Mouse (Mus musculus) heart, embryonic 12.5 days (tissue): ENCODE measurements at regions not wholly inside any gene's neighbourhood (a gene's known extent, or its start where the extent isn't known, plus 50 kb on each side); places are given as distances from the start of the nearest gene placed in this dataset.
A peak's percentile ranks its signal among the peaks of the same experiment; 100 is the strongest.

Experiments used
- ATAC-seq: fragments of 200-750 bp; cut with Nextera tagmentation; 2 replicates; pipeline ENCODE4 v1.8.0; 2017; ENCODE audit warnings: moderate TSS enrichment, moderate library complexity; ENCODE audit not compliant: insufficient number of reproducible peaks, low FRiP score
- H3K27ac ChIP-seq: fragments of 300-500 bp; sonication (generic); 2 replicates; pipeline ENCODE4 v1.5.1; 2016; ENCODE audit warnings: mild to moderate bottlenecking, moderate library complexity; ENCODE audit not compliant: poor library complexity, severe bottlenecking
- H3K27me3 ChIP-seq: fragments of 300-500 bp; sonication (generic); replicated peaks from 2 replicates; pipeline ENCODE4 v1.6.1; 2016; ENCODE audit warnings: mild to moderate bottlenecking, moderate library complexity
- H3K36me3 ChIP-seq: fragments of 300-500 bp; sonication (generic); 2 replicates; pipeline ENCODE4 v1.6.1; 2016; ENCODE audit warnings: mild to moderate bottlenecking, moderate library complexity
- H3K4me1 ChIP-seq: fragments of 300-500 bp; sonication (generic); replicated peaks from 2 replicates; pipeline ENCODE4 v1.6.1; 2016; ENCODE audit warnings: mild to moderate bottlenecking
- H3K4me2 ChIP-seq: fragments of 300-500 bp; sonication (generic); 2 replicates; pipeline ENCODE4 v1.6.1; 2016; ENCODE audit warnings: mild to moderate bottlenecking, moderate library complexity
- H3K4me3 ChIP-seq: fragments of 300-500 bp; sonication (generic); 2 replicates; pipeline ENCODE4 v1.5.1; 2016; ENCODE audit warnings: mild to moderate bottlenecking
- H3K9ac ChIP-seq: fragments of 300-500 bp; sonication (generic); 2 replicates; pipeline ENCODE4 v1.6.1; 2016; ENCODE audit warnings: mild to moderate bottlenecking, moderate library complexity
- H3K9me3 ChIP-seq: fragments of 300-500 bp; sonication (generic); replicated peaks from 2 replicates; pipeline ENCODE4 v1.6.1; 2016; ENCODE audit warnings: mild to moderate bottlenecking, moderate library complexity
- WGBS: fragments of 180-500 bp; shearing (Covaris S2); methylation state at CpG from one replicate; pipeline ENCODE4 v1.1.7; 2016; 5-methylcytosine and 5-hydroxymethylcytosine counted together

DNA sequence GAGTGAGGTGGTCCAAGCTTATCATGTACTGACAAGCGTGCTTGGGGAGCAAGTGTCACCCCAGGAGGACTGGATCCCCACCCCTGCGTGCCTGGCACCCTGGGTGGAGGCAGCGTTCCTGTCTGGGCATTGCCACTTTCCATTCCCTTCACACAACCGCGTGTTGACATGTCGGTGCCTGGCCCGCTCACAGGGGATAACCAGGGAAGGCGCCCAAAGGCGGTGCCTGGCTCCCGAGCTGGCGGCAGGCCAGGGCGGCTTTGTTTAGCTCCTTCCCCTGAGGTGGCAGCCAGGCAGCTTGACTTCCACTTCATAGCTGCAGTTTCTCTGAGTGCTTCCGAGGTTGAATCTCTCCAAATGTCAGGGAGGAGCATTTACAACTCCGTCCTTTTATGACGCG, 318.7 kb upstream of the 4930535I16Rik start:
- no peak overlapping the region for H3K4me3 ChIP-seq
- WGBS: 39% methylated on average over 16 of the region's 16 CpGs
- no peak overlapping the region for H3K9ac ChIP-seq
- peak; percentile 66 for ATAC-seq
- peaks cover 17% of the 10 kb centered on the region for H3K27me3 ChIP-seq
- H3K4me1 ChIP-seq: peaks cover 19% of the 10 kb centered on the region
- no peaks in the 10 kb centered on the region for H3K9me3 ChIP-seq
- H3K27ac ChIP-seq: no peak overlapping the region
- peak overlapping the region; percentile 20; the same call in 1 of the 2 replicates for H3K4me2 ChIP-seq
- H3K36me3 ChIP-seq: no peaks in the 10 kb centered on the region

DNA sequence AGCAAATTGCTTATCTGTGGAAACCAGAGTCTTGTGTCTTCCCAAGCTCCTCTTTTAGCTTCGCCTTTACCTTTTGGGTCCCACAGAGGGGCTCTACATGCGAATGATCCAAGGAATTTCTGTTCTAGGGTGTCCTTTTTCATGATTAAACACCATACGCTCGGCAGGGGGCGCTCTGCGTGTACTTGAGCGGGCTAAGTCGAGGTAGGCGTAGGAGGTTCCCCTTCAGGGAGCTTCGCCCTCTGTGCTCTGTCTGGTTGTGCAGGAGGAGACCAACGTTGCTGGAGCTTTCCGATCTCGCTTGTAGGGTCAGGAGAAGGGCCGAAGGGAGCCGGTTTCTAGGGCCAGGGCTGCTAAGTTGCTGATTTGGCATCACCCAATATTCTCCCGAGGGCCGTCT, 310.7 kb upstream of the 4930535I16Rik start:
- no peak overlapping the region for H3K9ac ChIP-seq
- ATAC-seq: no peak
- peaks cover 9% of the 10 kb centered on the region; the same call in 1 of the 2 replicates for H3K27me3 ChIP-seq
- WGBS: 14% methylated on average over 17 of the region's 17 CpGs
- H3K4me2 ChIP-seq: peak overlapping the region; percentile 11; the same call in 1 of the 2 replicates
- H3K4me3 ChIP-seq: no peak overlapping the region
- H3K36me3 ChIP-seq: no peaks in the 10 kb centered on the region
- no peak overlapping the region for H3K27ac ChIP-seq
- H3K9me3 ChIP-seq: no peaks in the 10 kb centered on the region
- H3K4me1 ChIP-seq: no peaks in the 10 kb centered on the region

DNA sequence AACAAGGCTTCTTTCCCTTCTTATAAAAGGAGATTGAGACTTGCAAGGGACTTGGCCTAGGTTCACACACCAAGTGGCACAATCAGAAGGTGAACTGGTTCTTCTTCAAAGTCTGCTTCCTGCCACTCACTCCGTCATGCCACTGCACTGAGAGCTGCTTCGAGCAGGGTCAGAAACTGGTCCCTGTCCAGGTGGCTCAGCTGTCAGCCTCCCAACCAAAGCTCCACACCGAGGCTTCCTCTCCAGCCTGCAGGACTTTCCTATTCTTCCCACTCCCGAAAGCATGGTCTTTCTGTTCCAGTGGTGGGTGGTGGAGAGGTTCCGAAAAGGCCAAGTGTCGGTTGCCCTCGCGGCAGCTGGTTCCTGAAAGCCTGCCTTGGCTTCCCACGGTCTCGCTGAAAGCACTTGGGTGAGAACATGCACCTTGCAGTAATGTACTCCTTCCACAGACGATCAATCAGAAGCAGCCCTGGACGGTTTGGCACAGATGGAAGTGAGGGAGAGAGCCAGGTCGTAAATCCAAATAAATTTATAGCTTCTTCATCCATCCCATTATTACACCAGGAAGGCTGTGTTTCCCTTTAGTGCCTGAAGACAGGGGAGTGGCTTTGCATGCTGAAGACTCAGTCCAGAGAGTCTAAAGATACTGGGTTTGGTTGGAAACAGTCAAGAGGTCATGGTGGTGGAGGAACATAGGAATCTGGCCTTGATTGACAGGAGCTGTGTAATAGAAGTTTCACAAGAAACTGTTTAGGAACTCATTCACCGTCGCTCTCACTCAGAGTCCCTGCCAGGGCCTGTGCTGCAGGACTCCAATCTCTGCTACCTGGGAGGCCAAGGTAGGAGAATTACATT, 306.1 kb upstream of the 4930535I16Rik start:
- H3K9me3 ChIP-seq: no peaks in the 10 kb centered on the region
- no peaks in the 10 kb centered on the region for H3K36me3 ChIP-seq
- H3K4me2 ChIP-seq: no peak overlapping the region
- ATAC-seq: no peak
- no peak overlapping the region for H3K4me3 ChIP-seq
- no peaks in the 10 kb centered on the region for H3K4me1 ChIP-seq
- no peak overlapping the region for H3K27ac ChIP-seq
- peaks cover 13% of the 10 kb centered on the region for H3K27me3 ChIP-seq
- WGBS: 78% methylated on average over 15 of the region's 15 CpGs
- H3K9ac ChIP-seq: no peak overlapping the region

DNA sequence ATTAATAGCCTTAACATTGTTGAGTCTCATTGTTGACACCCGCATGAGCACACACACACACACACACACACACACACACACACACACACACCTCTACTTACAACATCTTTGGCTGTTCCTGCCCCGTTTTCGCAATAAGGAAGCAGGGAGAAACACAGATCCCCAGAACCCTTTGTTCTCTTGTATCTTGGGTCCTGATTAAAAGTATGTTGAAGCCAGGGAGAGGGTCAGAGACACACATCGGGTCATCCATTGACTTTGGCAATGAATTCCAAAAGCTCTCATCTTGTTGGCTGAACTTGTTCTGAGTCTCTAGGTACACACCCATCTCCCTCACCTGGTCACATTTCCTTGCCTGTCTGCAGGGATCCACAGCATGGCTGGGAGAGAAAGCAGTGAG, 303.9 kb upstream of the 4930535I16Rik start:
- no peak overlapping the region for H3K4me2 ChIP-seq
- 77% methylated on average over 4 of the region's 4 CpGs for WGBS
- no peak overlapping the region for H3K4me3 ChIP-seq

DNA sequence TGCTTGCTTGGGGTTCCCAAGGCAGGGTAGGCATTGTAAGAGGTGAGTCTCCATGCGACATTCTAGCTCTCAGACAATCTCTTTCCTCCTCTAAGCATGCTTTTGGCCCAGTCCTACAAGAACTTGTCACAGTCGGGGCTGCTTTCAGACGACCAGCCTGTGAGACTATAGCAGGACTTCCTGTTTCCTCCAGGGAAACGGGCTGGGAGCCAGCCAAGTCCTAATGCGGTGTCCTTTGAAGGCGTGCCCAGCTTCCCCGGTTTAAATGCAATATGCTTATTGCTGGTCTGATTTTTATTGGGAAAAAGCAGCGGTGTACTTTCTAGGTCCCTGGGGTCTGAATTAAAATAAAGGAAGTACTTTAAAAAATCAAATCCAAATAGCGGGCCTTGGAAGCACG, 299.4 kb upstream of the 4930535I16Rik start:
- Histone ChIP-seq H3K36me3 (no peaks in the 10 kb centered on the region), H3K4me3 (no peak overlapping the region), H3K9ac (no peak overlapping the region), H3K27ac (peak overlapping the region; percentile 44; the same call in 1 of the 2 replicates), H3K27me3 (no peaks in the 10 kb centered on the region; the same call in none of the 2 replicates), H3K9me3 (no peaks in the 10 kb centered on the region), H3K4me1 (peaks cover 7% of the 10 kb centered on the region; the same call in 1 of the 2 replicates), H3K4me2 (no peak overlapping the region)
- 43% methylated on average over 10 of the region's 10 CpGs for WGBS
- peak; percentile 47; the same call in 1 of the 2 replicates for ATAC-seq

More for the DNA sequence above, 303.9 kb upstream of the 4930535I16Rik start:
- Histone ChIP-seq H3K27me3 (peaks cover 9% of the 10 kb centered on the region), H3K9me3 (no peaks in the 10 kb centered on the region), H3K9ac (no peak overlapping the region), H3K4me1 (peaks cover 3% of the 10 kb centered on the region; the same call in 1 of the 2 replicates), H3K27ac (no peak overlapping the region), H3K36me3 (no peaks in the 10 kb centered on the region)
- ATAC-seq: no peak

DNA sequence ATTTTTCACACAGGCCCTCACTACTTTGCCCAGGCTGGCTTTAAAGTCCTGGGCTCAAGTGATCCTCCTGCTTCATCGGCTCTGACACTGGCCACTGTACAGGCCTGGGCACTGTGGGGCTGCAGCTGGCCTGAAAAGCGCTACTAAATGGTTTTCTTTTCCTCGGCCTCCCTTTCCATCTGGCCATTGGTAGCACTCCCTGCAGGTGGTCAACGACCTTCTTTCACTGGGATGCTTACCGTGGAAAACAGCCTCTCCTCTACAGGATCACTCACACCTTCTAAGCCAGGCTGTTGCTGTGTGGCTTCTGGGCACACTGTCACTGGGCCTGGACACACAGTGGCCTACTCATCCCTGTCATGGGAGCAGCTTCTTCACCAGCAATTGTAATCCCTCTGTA, 298.5 kb upstream of the 4930535I16Rik start:
- Histone ChIP-seq H3K4me1 (peaks cover 7% of the 10 kb centered on the region; the same call in 1 of the 2 replicates), H3K4me2 (no peak overlapping the region), H3K36me3 (no peaks in the 10 kb centered on the region), H3K9me3 (no peaks in the 10 kb centered on the region), H3K9ac (no peak overlapping the region), H3K27me3 (no peaks in the 10 kb centered on the region; the same call in none of the 2 replicates), H3K4me3 (no peak overlapping the region), H3K27ac (no peak overlapping the region)
- whole genome bisulfite sequencing: 54% methylated on average over 5 of the region's 5 CpGs
- ATAC-seq: no peak

DNA sequence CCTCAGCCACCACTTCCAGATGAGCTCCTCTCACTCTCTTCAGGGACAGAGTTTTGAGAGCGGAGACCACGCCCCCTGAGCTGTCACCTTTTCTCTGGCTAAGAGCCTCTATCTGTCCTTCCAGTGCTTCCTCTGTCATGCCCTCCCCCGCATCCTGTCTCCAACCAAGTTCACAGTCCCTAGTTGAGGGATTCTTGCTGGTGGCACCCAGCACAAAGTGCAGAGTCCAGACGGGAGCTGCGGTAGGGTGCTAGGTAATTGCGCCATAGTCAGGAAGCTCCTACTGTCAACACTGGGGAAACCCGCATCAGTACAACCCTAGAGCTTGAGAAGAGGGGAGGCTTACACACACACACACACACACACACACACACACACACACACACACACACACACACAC, 297.3 kb upstream of the 4930535I16Rik start:
- H3K27me3 ChIP-seq: no peaks in the 10 kb centered on the region; the same call in 1 of the 2 replicates
- no peaks in the 10 kb centered on the region for H3K36me3 ChIP-seq
- H3K4me2 ChIP-seq: no peak overlapping the region
- no peak overlapping the region for H3K4me3 ChIP-seq
- peaks cover 7% of the 10 kb centered on the region; the same call in 1 of the 2 replicates for H3K4me1 ChIP-seq
- no peaks in the 10 kb centered on the region for H3K9me3 ChIP-seq
- no peak overlapping the region for H3K27ac ChIP-seq
- no peak; the same call in 1 of the 2 replicates for ATAC-seq
- 71% methylated on average over 7 of the region's 7 CpGs for WGBS
- no peak overlapping the region for H3K9ac ChIP-seq

DNA sequence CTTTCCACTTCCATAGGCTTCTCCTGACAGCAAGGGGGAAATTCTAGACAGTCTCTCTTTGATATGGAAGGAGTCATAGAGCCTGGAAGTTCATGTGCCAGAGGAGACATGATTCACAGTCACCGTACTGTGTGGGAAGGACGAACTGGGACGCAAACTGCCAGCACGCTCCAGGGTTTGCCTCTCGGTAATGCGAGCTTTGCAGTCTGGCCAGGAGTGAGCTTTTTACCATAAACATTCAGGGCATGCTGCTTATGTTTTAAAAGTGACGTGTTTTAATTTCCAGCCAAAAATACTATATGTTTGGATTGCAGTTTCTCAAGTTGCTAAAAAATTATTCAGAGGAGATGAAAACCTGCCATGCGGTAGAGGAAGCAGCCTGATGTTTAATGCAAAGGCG, 292.3 kb upstream of the 4930535I16Rik start:
- H3K27me3 ChIP-seq: no peaks in the 10 kb centered on the region

DNA sequence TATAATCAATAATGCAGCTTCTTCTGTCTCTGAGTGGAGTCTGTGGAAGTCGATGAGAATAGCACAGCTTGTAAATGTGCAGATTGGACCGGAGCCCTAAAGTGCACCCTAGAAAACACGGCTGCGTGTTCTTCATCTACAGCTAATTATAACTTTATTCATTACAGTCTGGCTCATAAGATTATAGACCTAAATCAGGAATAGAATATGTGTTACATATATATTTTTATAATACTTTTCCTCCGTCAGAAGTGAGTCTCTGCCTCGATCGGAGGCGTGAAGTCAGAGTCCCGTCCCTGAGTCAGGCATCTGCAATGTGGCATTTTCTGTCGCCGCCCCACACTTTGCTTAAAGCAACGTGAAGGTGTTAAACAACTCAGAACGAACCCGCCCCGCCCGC, 288.7 kb upstream of the 4930535I16Rik start:
- H3K9ac ChIP-seq: no peak overlapping the region
- 81% methylated on average over 16 of the region's 16 CpGs for WGBS
- no peaks in the 10 kb centered on the region for H3K36me3 ChIP-seq
- no peaks in the 10 kb centered on the region for H3K4me1 ChIP-seq
- ATAC-seq: no peak
- peaks cover 9% of the 10 kb centered on the region; the same call in 1 of the 2 replicates for H3K27me3 ChIP-seq
- H3K4me3 ChIP-seq: no peak overlapping the region
- H3K9me3 ChIP-seq: peaks cover 8% of the 10 kb centered on the region
- no peak overlapping the region for H3K27ac ChIP-seq
- no peak overlapping the region for H3K4me2 ChIP-seq

More for the DNA sequence above, 292.3 kb upstream of the 4930535I16Rik start:
- 83% methylated on average over 9 of the region's 9 CpGs for WGBS
- H3K27ac ChIP-seq: no peak overlapping the region
- H3K4me1 ChIP-seq: 0 out of 2 replicates have a peak, but pooled peaks cover 3% of the 10 kb centered on the region
- no peak overlapping the region for H3K4me2 ChIP-seq
- H3K36me3 ChIP-seq: no peaks in the 10 kb centered on the region
- no peak overlapping the region for H3K4me3 ChIP-seq
- no peaks in the 10 kb centered on the region for H3K9me3 ChIP-seq
- H3K9ac ChIP-seq: no peak overlapping the region
- no peak for ATAC-seq

DNA sequence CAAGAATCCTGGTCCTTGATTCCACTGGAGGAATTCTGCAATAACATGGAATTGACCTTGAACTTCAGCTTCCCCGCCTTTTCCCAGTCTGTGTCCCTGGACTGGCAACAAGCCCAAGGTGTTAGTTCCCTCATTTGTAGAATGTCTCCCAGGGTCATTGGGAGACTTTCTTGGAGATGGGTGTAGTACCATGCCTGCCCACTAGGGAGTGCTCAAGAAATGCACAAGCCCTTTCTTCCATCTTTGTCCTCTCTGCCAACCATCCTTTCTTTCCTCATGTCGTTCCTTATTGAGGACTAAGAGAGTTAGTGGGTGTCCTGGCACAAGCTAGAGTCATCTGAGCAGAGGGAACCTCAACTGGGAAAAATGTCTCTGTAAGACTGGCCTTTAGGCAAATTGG, 285.9 kb upstream of the 4930535I16Rik start:
- no peak for ATAC-seq
- Histone ChIP-seq H3K4me1 (no peaks in the 10 kb centered on the region), H3K27ac (no peak overlapping the region), H3K4me2 (no peak overlapping the region), H3K27me3 (peaks cover 34% of the 10 kb centered on the region), H3K9ac (no peak overlapping the region), H3K9me3 (peaks cover 8% of the 10 kb centered on the region), H3K4me3 (no peak overlapping the region), H3K36me3 (no peaks in the 10 kb centered on the region)
- WGBS: 76% methylated on average over 2 of the region's 2 CpGs

DNA sequence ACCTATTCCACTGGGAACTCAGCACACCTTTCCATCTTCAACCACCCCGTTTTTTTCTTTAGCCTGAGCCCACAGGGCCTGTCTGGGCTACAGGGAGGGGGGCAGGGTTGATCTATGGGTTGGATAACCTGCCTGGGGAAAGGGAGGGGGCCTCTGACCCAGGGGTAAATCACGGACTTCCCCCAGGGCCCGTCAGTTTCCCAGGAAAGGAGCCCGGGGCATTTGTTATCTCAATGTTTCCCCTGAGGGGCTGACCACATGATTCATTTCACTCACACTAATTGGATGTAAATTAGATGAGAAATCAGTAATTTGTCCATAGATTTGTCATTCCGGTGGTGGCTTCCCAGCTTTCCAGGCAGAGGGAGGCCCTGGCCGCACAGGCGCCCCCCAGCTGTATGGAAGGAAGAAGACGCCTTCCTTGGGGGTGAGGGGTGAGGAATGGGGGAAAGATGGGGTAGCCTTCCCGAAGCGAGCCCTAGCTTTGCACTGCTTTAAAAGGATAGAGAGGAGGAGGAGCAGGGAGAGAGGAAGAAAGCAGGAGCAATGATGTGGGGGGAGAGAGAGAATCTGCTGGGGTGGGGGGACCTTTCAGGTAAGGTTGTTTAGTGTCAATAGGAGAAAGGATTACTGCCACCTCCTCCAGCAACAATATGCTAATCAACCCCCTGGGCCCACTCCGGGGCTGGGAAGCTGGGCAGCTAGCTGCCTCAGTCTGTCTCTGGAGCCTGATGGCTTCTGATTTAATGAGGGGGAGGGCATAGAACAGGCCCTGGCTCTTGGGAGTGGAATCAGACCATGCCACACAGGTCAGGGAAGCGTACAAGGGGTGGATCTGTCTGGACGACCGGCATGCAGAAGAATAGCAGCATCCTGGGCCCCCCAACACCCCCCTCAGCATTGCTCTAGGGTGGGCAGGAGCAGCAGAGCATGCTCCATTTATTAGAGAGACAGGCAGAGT, 282.3 kb upstream of the 4930535I16Rik start:
- Histone ChIP-seq H3K4me1 (no peaks in the 10 kb centered on the region), H3K27me3 (peaks cover 68% of the 10 kb centered on the region), H3K9ac (no peak overlapping the region), H3K4me2 (no peak overlapping the region), H3K36me3 (no peaks in the 10 kb centered on the region), H3K4me3 (no peak overlapping the region), H3K9me3 (peaks cover 8% of the 10 kb centered on the region), H3K27ac (no peak overlapping the region)
- WGBS: 31% methylated on average over 14 of the region's 14 CpGs
- no peak for ATAC-seq
